Mouse (Mus musculus) frontal cortex, adult 2 months (tissue): ENCODE measurements at regions not wholly inside any gene's neighbourhood (a gene's known extent, or its start where the extent isn't known, plus 50 kb on each side); places are given as distances from the start of the nearest gene placed in this dataset.

ENCODE experiments used
- DNase-seq, 2 experiments: peaks; one replicate each; pipeline ENCODE4 v3.0.0; 2022; ENCODE audit warnings: low spot score in 1 of 2; ENCODE audit errors: extremely low spot score in 1 of 2

GRCm38 (mm10) chr2:21129621-21130020 lies 75.5 kb downstream of the Enkur start:
- no peak for DNase-seq

DNA sequence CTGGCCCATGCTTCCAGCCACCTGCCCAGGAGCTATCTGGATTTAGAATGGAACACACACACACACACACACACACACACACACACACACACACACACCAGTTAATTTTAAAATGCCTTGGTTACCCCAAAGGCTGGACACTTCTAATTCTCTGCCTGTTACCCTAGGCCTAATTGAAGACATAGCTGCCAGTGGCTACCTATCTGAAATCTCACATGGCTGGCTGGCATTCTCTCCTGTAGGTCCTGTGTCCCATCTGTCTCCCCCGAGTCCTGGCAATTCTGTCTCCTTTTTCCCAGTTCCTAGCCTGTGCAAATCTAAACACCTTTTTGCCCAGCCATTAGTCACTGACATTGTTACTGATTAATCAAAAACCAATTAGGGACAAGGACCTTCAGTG lies 78.6 kb downstream of the Enkur start:
- DNase-seq, result no peak

DNA sequence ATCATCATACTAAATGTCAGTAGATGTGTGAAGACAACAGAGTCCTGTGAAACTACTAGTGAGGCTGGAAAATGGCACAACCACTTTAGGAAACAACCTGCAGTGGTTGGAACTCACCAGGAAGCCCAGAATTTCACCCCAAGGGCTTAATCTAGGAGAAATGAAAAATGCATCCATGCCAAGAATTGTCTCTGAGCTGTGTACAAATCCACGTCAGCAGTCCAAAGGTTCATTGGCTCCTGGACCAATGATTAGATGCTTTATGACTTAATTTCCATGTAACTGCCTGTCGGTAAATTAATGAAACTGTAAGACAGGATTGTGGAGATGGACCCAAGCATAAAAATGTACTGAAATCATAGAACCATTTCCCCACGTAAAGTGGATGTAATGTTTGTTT lies 82.7 kb downstream of the Enkur start:
- no peak for DNase-seq

- DNase-seq, result no peak
These were observed 83.5 kb downstream of the Enkur start for GRCm38 (mm10) chr2:21121663-21122062.

DNA sequence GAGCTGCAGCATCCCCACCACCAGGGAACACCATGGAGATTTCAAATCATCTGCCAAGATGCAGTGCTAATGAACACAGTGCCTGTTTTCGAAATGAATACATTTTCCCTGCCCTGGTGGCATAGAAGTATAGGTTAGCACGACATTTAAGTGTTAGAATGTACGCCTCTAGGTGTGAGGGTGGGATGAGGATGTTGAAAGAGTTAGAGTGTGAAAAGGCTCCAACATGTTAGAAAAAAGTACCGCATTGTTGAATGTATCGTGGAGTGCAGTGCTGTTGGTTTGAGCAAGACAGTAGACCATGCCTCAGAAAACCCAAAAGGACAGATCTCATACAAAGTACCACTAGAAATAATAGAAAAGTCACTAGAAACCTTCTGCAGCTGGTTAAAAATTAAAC lies 88.3 kb downstream of the Enkur start:
- peak in 1 of 2 experiments; percentile 48 for DNase-seq

DNA sequence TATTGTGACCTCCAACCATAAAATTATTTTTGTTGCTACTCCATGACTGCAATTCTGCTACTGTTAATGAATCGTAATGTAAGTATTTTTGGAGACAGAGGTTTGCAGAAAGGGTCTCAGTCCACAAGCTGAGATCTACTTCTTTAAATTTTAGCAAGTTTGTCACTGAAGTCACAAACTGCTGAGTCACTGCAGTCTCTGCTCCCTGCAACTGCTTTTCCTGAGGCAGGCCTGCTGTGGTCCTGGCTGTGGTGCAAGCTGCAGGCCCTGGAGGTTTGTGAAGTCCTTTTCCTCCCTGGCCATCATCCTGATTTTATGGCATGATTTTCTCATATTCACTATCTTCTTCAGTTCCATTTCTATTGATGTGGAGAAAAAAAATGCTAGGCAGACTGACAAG lies 93.6 kb downstream of the Enkur start:
- no peak for DNase-seq

DNA sequence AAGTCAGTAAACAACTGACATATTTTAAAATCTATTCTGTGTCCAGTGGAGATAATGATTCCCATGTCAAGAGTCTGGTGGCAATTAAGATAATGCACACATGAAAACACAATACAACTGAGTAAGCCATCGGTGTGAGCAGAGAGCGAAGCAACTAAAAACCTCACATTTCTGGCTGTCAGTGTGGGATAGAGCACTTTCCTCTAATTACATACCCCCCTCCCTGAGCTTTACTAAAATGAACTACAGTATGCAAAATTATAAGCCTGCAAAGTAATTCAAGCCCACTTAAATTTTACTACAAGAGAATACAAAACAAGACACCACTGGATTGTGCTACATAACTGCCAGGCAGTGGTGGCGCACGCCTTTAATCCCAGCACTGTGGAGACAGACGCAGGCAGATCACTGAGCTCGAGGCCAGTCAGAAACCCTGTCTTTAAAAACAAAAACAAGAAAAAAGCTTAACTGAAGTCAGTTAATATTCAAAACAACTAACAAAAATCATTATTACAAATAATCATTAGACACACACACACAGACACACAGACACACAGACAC lies 104.8 kb downstream of the Enkur start:
- no peak for DNase-seq

DNA sequence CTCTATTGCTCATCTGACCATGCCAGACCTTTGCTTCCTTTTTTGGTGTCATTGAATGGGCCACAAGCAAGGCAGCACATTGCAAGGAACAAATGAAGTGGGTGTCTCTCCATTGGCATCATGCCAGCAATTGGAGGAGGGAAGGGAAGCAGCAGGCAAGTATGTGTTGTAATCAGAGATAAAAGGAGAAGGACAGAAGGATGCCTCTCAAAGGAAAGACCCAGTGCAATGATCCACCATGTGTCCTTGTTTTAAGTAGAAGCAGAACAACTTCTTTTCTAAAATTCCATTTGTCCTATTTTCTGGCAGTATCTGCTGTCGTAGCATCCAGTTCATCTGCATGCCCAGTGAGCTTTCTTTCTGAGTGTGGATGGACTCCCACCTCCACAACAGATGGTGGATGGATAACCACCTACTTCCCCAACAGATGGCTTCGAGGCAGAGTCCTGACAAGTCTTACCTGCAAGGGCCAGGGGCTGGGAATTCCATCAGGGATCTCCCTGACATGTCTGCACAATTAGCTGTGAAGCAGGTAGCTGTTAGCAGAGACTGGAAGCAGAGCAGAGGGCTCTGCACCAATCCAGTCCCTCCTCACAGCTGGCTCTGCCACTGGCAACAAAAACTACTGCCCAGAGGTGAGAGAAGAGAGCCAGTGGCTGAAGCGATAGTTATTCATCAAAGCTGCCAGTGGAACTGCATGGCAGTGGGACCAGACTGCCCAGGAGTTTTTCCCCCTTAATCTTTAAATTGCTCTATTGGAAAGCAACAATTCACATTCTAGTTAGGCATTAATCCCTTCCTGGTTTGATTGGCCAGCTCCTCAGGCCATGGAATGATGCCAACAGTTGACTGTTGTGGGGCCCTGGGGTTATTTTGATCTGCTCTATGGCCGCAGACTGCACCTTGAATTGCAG lies 113.8 kb downstream of the Enkur start:
- DNase-seq, result peak; percentile 31 to 61

GRCm38 (mm10) chr2:21085517-21085916 lies 116.8 kb upstream of the Arhgap21 start:
- DNase-seq, result no peak

- peak in 1 of 2 experiments; percentile 20 for DNase-seq
These were observed 98.7 kb upstream of the Arhgap21 start for GRCm38 (mm10) chr2:21067292-21067850.

GRCm38 (mm10) chr2:21060347-21060650 lies 91.6 kb upstream of the Arhgap21 start:
- DNase-seq, result peak in 1 of 2 experiments; percentile 21

GRCm38 (mm10) chr2:21059618-21060346 lies 91.1 kb upstream of the Arhgap21 start:
- no peak for DNase-seq

GRCm38 (mm10) chr2:21058940-21059339 lies 90.3 kb upstream of the Arhgap21 start:
- peak in 1 of 2 experiments; percentile 28 for DNase-seq

DNA sequence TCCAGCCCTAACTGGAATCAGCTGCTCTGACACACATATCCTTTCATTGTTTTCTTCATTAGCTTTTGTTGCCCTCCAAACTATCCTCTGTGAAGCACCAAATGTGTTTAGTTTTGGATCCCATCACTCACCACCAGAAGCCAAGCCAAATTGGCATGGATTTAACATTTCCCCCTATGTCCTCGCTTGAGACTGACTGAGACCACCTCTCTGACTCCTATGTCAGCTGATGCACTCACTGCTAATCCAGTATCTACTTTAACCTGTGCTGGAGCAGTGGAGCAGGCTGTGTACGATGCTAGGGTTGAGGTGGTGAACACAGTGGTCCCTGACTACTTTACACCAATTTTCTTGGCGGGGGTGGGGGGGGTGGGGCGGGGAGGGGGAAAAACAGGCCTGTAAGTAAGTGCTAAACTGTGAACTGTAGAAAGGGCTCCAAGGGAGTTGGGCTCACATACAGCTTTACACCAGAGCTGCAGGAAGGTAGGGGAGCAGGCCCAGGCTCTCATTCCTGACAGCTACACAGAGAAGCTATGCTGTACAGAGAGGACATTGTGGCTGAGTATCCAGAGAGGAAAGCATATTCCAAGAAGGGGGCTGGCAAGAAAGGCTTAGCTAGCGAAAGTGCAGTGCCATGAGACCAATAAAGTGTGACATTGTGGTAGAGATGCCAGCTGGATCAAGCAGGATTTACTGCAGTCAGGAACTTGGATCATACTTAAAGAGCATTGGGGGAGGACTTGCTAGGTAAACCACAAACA lies 87.9 kb upstream of the Arhgap21 start:
- no peak for DNase-seq

DNA sequence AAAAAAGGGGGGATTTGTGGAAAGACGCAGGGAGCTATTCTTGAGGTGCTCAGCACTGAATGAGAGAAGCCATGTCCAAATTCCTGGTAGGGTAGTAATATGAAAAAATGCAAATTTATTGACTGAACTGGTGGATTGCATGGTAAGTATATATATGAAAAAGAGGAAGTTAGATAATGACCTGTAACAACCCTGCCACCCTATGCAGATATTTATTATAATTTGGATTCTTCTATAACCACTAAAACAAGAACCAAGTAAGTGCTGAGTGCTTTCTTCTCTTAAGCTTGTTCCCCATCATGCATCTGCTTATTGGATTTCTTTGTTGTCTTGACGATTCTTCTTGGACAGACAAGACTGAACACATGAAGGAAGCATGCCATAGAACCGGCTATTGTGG lies 86.7 kb upstream of the Arhgap21 start:
- no peak for DNase-seq

DNA sequence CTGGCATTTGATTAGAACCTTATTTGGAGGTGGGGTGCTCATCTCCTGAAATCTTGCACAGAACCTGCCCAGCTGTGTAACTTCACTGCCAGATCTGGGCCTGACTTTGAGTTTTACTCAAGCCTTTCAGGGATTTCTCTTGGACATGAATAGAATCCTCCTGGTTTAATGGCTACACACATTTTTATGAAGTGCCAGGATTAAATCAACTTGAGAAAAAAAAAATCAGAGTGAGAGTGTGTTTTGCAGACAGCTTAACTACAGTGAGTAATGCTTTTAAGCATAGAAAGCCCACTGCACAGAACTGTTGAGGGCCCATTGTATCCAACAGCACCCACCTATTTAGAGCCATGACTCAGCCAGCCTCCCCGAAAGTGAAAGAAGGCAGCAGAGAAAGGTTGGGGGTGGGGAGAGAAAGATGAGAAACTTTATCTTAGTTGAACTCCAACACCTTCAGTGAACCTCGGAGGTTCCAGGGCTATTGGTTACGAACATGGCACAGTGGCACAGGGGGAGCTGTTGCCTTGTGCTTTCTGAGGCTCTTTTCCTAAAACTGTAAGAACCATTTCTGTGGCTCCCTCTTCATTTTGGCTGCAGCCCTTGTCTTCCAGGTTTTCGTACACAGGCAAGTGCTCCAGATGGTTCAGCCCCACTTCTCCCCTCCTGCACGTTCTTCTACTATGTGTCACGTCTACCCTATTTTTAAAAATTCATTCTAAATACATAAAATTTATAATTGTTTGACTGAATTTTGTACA lies 85.8 kb upstream of the Arhgap21 start:
- peak in 1 of 2 experiments; percentile 61 for DNase-seq

GRCm38 (mm10) chr2:21053596-21053995 lies 84.9 kb upstream of the Arhgap21 start:
- DNase-seq, result peak; percentile 41 to 77

DNA sequence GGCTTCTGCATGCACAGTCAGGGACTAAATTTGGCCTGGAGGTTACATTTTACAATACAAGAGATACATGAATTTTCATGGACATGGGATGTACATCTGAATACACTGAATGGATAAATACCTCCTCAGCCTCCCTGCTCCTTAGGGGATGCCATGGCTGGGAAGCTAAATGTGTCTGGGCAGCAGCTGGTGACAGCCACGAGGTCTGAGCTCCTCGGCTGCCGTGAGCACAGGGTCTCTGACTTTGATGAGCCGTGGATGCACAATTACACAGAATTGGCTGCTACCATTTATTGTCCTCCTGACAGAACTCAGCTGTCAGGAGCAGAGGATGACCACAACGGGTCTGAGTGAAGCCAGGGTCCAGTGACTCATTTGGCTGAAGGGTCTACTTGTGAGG lies 80.3 kb upstream of the Arhgap21 start:
- no peak for DNase-seq

DNA sequence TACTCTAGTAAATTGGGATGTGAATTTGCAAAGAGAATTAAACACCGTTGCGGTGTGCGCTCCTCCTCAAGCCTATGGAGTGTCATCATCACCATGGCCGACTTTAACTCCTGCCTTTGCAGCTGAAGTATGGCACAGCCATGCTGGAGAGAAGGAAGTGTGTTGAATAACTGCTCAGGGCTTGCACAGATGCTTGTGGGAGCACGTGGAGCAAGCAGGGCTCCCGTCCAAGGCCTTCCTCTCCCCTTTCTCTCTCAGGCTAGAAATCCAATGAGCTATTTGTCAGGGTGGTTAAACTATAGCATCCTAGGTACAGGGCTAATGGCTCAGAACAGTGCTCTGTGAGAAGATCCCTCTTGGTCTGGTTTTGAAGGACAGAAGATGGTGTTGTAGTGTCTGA lies 79.5 kb upstream of the Arhgap21 start:
- DNase-seq, result no peak
